Mouse (Mus musculus) stomach, postnatal 0 days (tissue): Measurements from ENCODE around the gene Fam104a.

ENCODE experiments used
- CTCF ChIP-seq: IDR thresholded peaks from 2 replicates; pipeline ENCODE4 v1.5.1; 2016; ENCODE audit warnings: antibody characterized with exemption, low read depth, mild to moderate bottlenecking, moderate library complexity
- EP300 ChIP-seq: optimal IDR thresholded peaks from 2 replicates; pipeline ENCODE3; 2016; ENCODE audit warnings: antibody characterized with exemption

DNA sequence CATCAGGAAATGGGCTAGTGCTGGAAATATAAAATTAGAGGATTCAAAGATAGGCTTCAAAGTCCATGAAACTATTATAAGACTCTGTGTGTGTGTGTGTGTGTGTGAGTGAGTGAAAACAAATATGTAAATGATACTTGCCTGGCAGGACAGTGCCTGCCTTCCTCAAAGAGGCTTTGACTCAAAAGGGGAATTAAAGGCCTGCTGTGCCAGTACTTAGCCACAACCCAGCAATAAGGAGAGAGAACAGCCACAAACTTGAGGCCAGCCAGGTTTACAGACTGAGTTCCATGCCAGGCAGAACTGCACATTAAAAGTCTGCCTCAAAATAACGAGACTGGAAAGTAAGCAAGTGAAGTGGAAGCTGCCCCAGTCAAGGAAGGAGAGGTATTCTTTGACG, 7.1 kb downstream of the Fam104a start:
- no peak for TF ChIP-seq CTCF
- TF ChIP-seq EP300: no peak
